Mouse (Mus musculus) MEL (cell line): Measurements from ENCODE around the gene Pter. TPM values are rescaled to one million over a fixed set of nuclear protein-coding genes. Genes with fewer than 3 reads are reported as not detected.

Experiments used
- DNase-seq: peaks from one replicate; pipeline ENCODE4 v3.0.0; 2011; ENCODE audit warnings: low read depth, low spot score
- H3K27ac ChIP-seq: 2 replicates; pipeline ENCODE4 v1.5.1; 2012; ENCODE audit warnings: low read depth, mild to moderate bottlenecking, control low read depth, low read length, moderate library complexity; ENCODE audit not compliant: control insufficient read depth
- H3K27me3 ChIP-seq, 2 experiments: fragments of 150-350 bp in 1 of 2; sonication (generic) in 1 of 2; 2 replicates each; pipeline ENCODE4 v1.6.1; 2012; ENCODE audit warnings: low read length in 2 of 2, mild to moderate bottlenecking in 2 of 2, improper control_type of control experiment in 1 of 2, moderate library complexity in 1 of 2; ENCODE audit not compliant: insufficient read depth in 2 of 2, control insufficient read depth in 1 of 2
- H3K36me3 ChIP-seq, 2 experiments: 2 replicates each; pipeline ENCODE4 v1.6.1; 2012 to 2014; ENCODE audit warnings: low read length in 2 of 2, improper control_type of control experiment in 1 of 2, inconsistent platforms in 1 of 2, mild to moderate bottlenecking in 1 of 2; ENCODE audit not compliant: insufficient read depth in 2 of 2, control insufficient read depth in 1 of 2
- H3K4me1 ChIP-seq, 2 experiments: fragments of 150-350 bp in 1 of 2; sonication (generic) in 1 of 2; 2 replicates each; pipeline ENCODE4 v1.6.1; 2012; ENCODE audit warnings: low read length in 2 of 2, improper control_type of control experiment in 1 of 2, mild to moderate bottlenecking in 1 of 2; ENCODE audit not compliant: insufficient read depth in 2 of 2, control insufficient read depth in 1 of 2
- H3K4me3 ChIP-seq, 2 experiments: fragments of 150-350 bp in 1 of 2; sonication (generic) in 1 of 2; 2 replicates each; pipeline ENCODE4 v1.5.1; 2012; ENCODE audit warnings: low read depth in 2 of 2, low read length in 2 of 2, mild to moderate bottlenecking in 2 of 2, moderate library complexity in 2 of 2, control low read depth in 1 of 2, improper control_type of control experiment in 1 of 2; ENCODE audit not compliant: control insufficient read depth in 1 of 2, insufficient read depth in 1 of 2
- H3K79me2 ChIP-seq: 2 replicates; pipeline ENCODE4 v1.6.1; 2012; ENCODE audit warnings: mild to moderate bottlenecking, low read length, moderate library complexity; ENCODE audit not compliant: control insufficient read depth, poor library complexity, insufficient read depth
- H3K9ac ChIP-seq: 2 replicates; pipeline ENCODE4 v1.6.1; 2012; ENCODE audit warnings: low read depth, mild to moderate bottlenecking, control low read depth, low read length, moderate library complexity; ENCODE audit not compliant: control insufficient read depth, poor library complexity, severe bottlenecking
- H3K9me3 ChIP-seq: fragments of 150-350 bp; sonication (generic); replicated peaks from 2 replicates; pipeline ENCODE4 v1.6.1; 2012; ENCODE audit warnings: mild to moderate bottlenecking, low read length, improper control_type of control experiment, moderate library complexity; ENCODE audit not compliant: insufficient read depth
- BHLHE40 ChIP-seq: IDR thresholded peaks from 2 replicates; pipeline ENCODE4 v1.6.1; 2012; ENCODE audit warnings: low read depth, mild to moderate bottlenecking, inconsistent platforms, low read length, improper control_type of control experiment, borderline replicate concordance
- CHD1 ChIP-seq: IDR thresholded peaks from 2 replicates; pipeline ENCODE4 v1.6.1; 2012; ENCODE audit warnings: low read depth, mild to moderate bottlenecking, inconsistent platforms, low read length, improper control_type of control experiment
- E2F4 ChIP-seq: IDR thresholded peaks from 2 replicates; pipeline ENCODE4 v1.6.1; 2011; ENCODE audit warnings: low read depth, low read length, improper control_type of control experiment, borderline replicate concordance
- ETS1 ChIP-seq: IDR thresholded peaks from 2 replicates; pipeline ENCODE4 v1.6.1; 2012; ENCODE audit warnings: low read depth, mild to moderate bottlenecking, inconsistent platforms, low read length, improper control_type of control experiment, moderate library complexity
- GABPA ChIP-seq: IDR thresholded peaks from 2 replicates; pipeline ENCODE4 v1.6.1; 2012; ENCODE audit warnings: low read depth, mild to moderate bottlenecking, inconsistent platforms, low read length, improper control_type of control experiment, moderate library complexity
- HCFC1 ChIP-seq: IDR thresholded peaks from 2 replicates; pipeline ENCODE4 v1.6.1; 2012; ENCODE audit warnings: low read depth, mild to moderate bottlenecking, inconsistent platforms, low read length, improper control_type of control experiment, moderate library complexity
- JUND ChIP-seq: IDR thresholded peaks from 2 replicates; pipeline ENCODE4 v1.6.1; 2011; ENCODE audit warnings: low read depth, mild to moderate bottlenecking, improper control_type of control experiment, low read length
- KAT2A ChIP-seq: conservative IDR thresholded peaks from 2 replicates; pipeline ENCODE4 v1.6.1; 2012; ENCODE audit warnings: low read depth, low read length, improper control_type of control experiment, inconsistent platforms
- MAX ChIP-seq: IDR thresholded peaks from 2 replicates; pipeline ENCODE4 v1.6.1; 2011; ENCODE audit warnings: low read length, improper control_type of control experiment
- MXI1 ChIP-seq: IDR thresholded peaks from 2 replicates; pipeline ENCODE4 v1.6.1; 2011; ENCODE audit warnings: mild to moderate bottlenecking, low read depth, low read length, improper control_type of control experiment
- MYB ChIP-seq: IDR thresholded peaks from 2 replicates; pipeline ENCODE4 v1.6.1; 2011; ENCODE audit warnings: mild to moderate bottlenecking, low read depth, low read length, improper control_type of control experiment
- MYC ChIP-seq: IDR thresholded peaks from 2 replicates; pipeline ENCODE4 v1.6.1; 2011; ENCODE audit warnings: low read depth, mild to moderate bottlenecking, low read length, improper control_type of control experiment, moderate library complexity
- NELFE ChIP-seq: IDR thresholded peaks from 2 replicates; pipeline ENCODE4 v1.6.1; 2011; ENCODE audit warnings: low read depth, low read length, improper control_type of control experiment
- NRF1 ChIP-seq: IDR thresholded peaks from 2 replicates; pipeline ENCODE4 v1.6.1; 2014; ENCODE audit warnings: low read depth, mild to moderate bottlenecking, inconsistent platforms, low read length, improper control_type of control experiment, moderate library complexity; ENCODE audit not compliant: poor library complexity, insufficient read depth, severe bottlenecking
- POLR2A ChIP-seq, 2 experiments: IDR thresholded peaks; 2 replicates each; pipeline ENCODE4 v1.6.1; 2011 to 2012; ENCODE audit warnings: low read length in 2 of 2, mild to moderate bottlenecking in 2 of 2, control low read depth in 1 of 2, improper control_type of control experiment in 1 of 2, low read depth in 1 of 2, moderate library complexity in 1 of 2; ENCODE audit not compliant: control insufficient read depth in 1 of 2, insufficient read depth in 1 of 2, poor library complexity in 1 of 2
- POLR2AphosphoS2 ChIP-seq: IDR thresholded peaks from 2 replicates; pipeline ENCODE4 v1.6.1; 2011; ENCODE audit warnings: low read length, improper control_type of control experiment
- POLR2AphosphoS5 ChIP-seq: IDR thresholded peaks from 2 replicates; pipeline ENCODE4 v1.6.1; 2012; ENCODE audit warnings: low read depth, borderline replicate concordance, mild to moderate bottlenecking, inconsistent platforms, low read length, moderate library complexity, mixed read lengths
- RAD21 ChIP-seq: IDR thresholded peaks from 2 replicates; pipeline ENCODE4 v1.6.1; 2011; ENCODE audit warnings: mild to moderate bottlenecking, low read depth, low read length, improper control_type of control experiment
- RCOR1 ChIP-seq: IDR thresholded peaks from 2 replicates; pipeline ENCODE4 v1.6.1; 2012; ENCODE audit warnings: low read depth, mild to moderate bottlenecking, inconsistent platforms, low read length, improper control_type of control experiment
- USF2 ChIP-seq, 2 experiments: IDR thresholded peaks; 2 replicates each; pipeline ENCODE4 v1.6.1; 2011 to 2012; ENCODE audit warnings: improper control_type of control experiment in 2 of 2, low read length in 2 of 2, borderline replicate concordance in 1 of 2, inconsistent platforms in 1 of 2, low read depth in 1 of 2, mild to moderate bottlenecking in 1 of 2; ENCODE audit not compliant: insufficient read depth in 1 of 2
- ZMIZ1 ChIP-seq: IDR thresholded peaks from 2 replicates; pipeline ENCODE4 v1.6.1; 2012; ENCODE audit warnings: low read depth, mild to moderate bottlenecking, inconsistent platforms, low read length, improper control_type of control experiment, moderate library complexity
- ZNF384 ChIP-seq: IDR thresholded peaks from 2 replicates; pipeline ENCODE4 v1.6.1; 2012; ENCODE audit warnings: low read depth, mild to moderate bottlenecking, inconsistent platforms, low read length, improper control_type of control experiment
- polyA plus RNA-seq, 2 experiments: library from polyadenylated mRNA; stranded (reverse) in 1 of 2; unstranded in 1 of 2; fragments of >175 nt in 1 of 2; fragments of >200 nt in 1 of 2; gene quantifications; 2 replicates each; pipeline versions ENCODE4 v1.2.1 to v1.2.4; 2012; ENCODE audit warnings: low replicate concordance in 2 of 2, low read depth in 1 of 2; ENCODE audit not compliant: insufficient read length in 2 of 2, insufficient read depth in 1 of 2, missing spikeins in 1 of 2
- total RNA-seq: library from RNA; depleted of rRNA; stranded (reverse); fragments of 300-350 nt; gene quantifications from 2 replicates; pipeline ENCODE4 v1.2.3, GENCODE M21; 2012

The Pter gene
- total and polyA plus RNA-seq, 3 experiments: 19.4 to 19.6 TPM; not detected in 1

DNA sequence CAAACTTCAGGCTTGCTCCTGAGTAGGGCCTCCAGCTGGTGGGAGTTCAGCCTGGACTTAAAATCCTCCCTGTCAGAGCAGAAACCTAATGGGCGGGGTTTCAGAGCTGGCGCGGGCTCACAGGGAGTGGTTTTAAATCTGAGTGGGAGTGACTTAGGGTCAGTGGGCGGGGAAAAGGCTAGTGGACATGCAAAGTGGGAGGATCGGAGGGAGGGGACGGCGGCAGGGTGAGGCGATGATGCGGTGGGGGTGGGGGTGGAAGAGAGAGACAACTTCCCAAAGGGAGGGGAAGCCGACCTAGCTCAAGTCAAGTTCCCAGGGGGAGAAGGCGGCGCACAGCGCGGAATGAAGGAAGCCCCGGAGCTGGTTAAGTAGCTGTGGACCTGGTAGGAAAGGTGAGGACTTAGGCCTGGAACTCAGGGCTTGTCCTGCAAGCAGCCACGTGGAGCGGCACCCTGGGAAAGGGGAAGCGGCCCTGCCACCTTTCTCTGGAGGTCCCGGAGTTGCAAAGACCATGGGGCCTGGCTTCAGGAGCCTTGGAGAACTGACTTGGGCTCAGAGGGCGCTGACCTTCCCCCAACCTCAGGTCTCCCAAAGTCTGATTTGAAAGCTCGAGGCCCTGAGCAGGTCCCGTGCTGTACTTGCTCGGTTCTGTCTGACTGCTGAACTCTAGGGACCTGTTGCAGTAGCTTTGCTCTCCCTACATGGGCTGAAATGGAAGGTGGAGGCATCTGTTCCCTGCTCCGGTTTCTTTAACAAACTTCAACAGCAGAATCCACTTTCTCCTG is at the start of gene Pter (continued):
- peak; percentile 88 for TF ChIP-seq MAX
- TF ChIP-seq E2F4: peak; percentile 55; the same call in 1 of the 2 replicates
- no peak for TF ChIP-seq MYB
- peak; percentile 30; the same call in 1 of the 2 replicates for TF ChIP-seq HCFC1
- peak; percentile 96 for TF ChIP-seq MXI1
- TF ChIP-seq, all 39 proteins: peak for 16

- no peaks in the 10 kb centered on the region for H3K79me2 ChIP-seq
- no peak overlapping the region for H3K4me3 ChIP-seq
- H3K27me3 ChIP-seq: no peaks in the 10 kb centered on the region; a peak in 3 of 4 replicates
- H3K4me1 ChIP-seq: no peaks in the 10 kb centered on the region
- TF ChIP-seq BHLHE40: no peak
- TF ChIP-seq CHD1: no peak
- no peak for TF ChIP-seq MYC
- no peak for TF ChIP-seq RCOR1
- no peak for TF ChIP-seq ZNF384
- no peak for TF ChIP-seq NRF1
- TF ChIP-seq RAD21: no peak
- no peak for TF ChIP-seq NELFE
- TF ChIP-seq POLR2AphosphoS5: no peak
- no peak for TF ChIP-seq E2F4
- no peak for TF ChIP-seq HCFC1
- no peak for TF ChIP-seq KAT2A
- TF ChIP-seq POLR2A (IDR thresholded peaks at IDR 0.05; ENCODE audit: control insufficient read depth in 1 of 2, insufficient read depth in 1 of 2, low read depth in 1 of 2, low read length in 2 of 2, poor library complexity in 1 of 2): no peak
- no peak for TF ChIP-seq JUND
- TF ChIP-seq ZMIZ1: no peak
- TF ChIP-seq MAX: no peak
- TF ChIP-seq USF2 (IDR thresholded peaks at IDR 0.05; ENCODE audit: borderline replicate concordance in 1 of 2, insufficient read depth in 1 of 2, low read depth in 1 of 2, low read length in 2 of 2): no peak
- TF ChIP-seq ETS1: no peak
- no peak for TF ChIP-seq GABPA
- TF ChIP-seq POLR2AphosphoS2: no peak
- no peak overlapping the region for H3K9ac ChIP-seq
- H3K9me3 ChIP-seq: no peaks in the 10 kb centered on the region
- H3K36me3 ChIP-seq: no peaks in the 10 kb centered on the region
- no peak for DNase-seq
- H3K27ac ChIP-seq: no peak overlapping the region
Observed at GRCm38 (mm10) chr2:12874232-12874631, 49.6 kb upstream of the Pter start.
